Mouse (Mus musculus) effector memory CD4-positive, alpha-beta T cell, adult 7 months (primary cell): ENCODE data around the gene Marc1. TPM values are rescaled to one million over a fixed set of nuclear protein-coding genes. Genes with fewer than 3 reads are reported as not detected.

ENCODE experiments used
- polyA plus RNA-seq: library from polyadenylated mRNA; unstranded; fragments of 100-300 nt; shearing (Covaris generic); gene quantifications from one replicate; pipeline ENCODE4 v1.2.1, GENCODE M21; 2017

The Marc1 gene
- not detected for polyA plus RNA-seq

DNA sequence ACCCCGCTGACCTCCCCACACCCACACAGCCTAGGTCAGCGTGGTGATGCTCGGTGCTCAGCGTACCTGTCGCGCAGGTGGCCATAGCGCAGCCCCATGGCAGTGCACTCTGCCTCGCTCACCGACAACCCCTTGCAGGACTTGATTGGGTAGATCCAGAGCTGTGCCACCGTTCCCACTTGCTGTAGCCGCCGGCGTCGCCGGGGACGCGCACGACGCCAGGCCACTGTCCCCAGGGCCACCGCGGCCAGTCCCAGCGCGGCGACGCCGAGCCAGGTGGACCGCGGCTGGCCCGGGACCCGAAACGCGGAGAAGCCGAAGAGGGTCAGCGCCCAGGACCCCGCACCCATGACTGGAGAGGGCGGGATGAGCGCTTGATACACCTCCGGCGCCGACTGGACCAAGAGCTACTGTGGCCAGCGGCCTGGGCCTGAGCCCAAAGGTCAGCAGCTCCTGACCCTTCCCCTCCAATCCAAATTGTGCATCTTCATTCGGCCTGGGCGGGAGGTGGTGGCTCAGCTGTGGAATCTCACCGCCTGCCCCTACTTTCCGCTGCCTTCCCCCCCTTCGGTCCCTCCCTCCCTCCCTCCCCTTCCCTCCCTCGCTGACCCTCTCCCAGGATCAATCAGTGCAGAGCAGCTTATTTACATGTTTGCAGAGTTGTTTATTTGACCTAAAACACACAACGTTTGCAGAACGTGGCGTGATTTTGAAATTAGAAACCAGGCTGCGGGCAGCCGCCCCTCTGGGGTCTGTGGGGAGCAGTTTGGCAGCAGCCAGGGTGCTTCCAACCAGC is at the start of gene Marc1:
Gene Marc1 (minus strand): TSS at position 534 of the 796 bp plus-strand sequence.

DNA sequence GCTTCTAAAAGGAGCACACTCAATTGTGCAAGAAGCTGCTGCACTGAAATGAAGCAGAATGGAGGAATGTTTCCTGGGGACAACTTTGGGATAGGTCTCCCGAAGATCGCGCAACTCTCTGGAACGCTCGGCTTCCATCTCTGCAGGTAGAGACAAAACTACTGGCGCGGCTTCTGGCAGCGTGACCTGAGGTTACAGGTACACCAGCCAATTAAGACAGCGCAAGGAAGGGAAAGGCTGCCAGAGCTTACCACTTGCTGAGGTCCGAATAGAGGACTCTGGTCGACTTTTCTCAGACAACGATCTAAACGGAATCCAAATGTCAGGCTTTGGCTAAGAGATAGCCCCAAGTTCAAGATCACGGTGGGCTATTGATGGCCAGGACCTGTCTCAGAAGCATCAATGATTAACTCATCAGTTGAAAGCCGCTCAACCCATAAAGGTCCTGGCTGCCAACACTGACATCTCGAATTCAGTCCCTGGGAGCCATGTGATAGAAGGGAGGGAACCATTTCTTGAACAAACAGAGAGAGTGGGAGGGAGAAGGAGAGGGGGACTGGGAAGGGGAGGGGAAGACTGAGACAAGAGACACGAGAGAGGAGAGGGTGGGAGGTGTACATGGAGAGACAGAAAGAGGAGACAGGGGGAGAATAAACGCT is 35.1 kb upstream of the Marc1 start, which contains the start of gene Marc2:
Gene Marc2 (minus strand): TSS at position 360 of the 659 bp plus-strand sequence.

Other genes starting within 250 kb of the Marc1 start
- 0.88 TPM for gene Hlx, start 78.7 kb downstream of the Marc1 start, polyA plus RNA-seq
- gene Marc2, start 35.1 kb upstream of the Marc1 start, polyA plus RNA-seq = 200 TPM
- not detected for gene C130074G19Rik, start 71.9 kb upstream of the Marc1 start, polyA plus RNA-seq
- gene Mark1, start 188.3 kb upstream of the Marc1 start, polyA plus RNA-seq = 0.33 TPM